Mouse (Mus musculus) forebrain, embryonic 10.5 days (tissue): Measurements from ENCODE around the gene Baat. TPM values are rescaled to one million over a fixed set of nuclear protein-coding genes. Genes with fewer than 3 reads are reported as not detected.
A peak's percentile ranks its signal among the peaks of the same experiment; 100 is the strongest.
"Not testable (repeated sequence)": the region's sequence is repeated elsewhere in the genome, so short reads cannot be mapped to it uniquely, and the experiment has no call there.

Experiments
- DNase-seq: peaks from one replicate; pipeline ENCODE4 v3.0.0-alpha.2; 2017; ENCODE audit warnings: low spot score; ENCODE audit errors: extremely low spot score
- H3K27ac ChIP-seq: fragments of 300-500 bp; sonication (generic); 2 replicates; pipeline ENCODE4 v1.5.1; 2016; ENCODE audit warnings: mild to moderate bottlenecking
- H3K27me3 ChIP-seq: fragments of 300-500 bp; sonication (generic); 2 replicates; pipeline ENCODE4 v1.6.1; 2016; ENCODE audit warnings: mild to moderate bottlenecking; ENCODE audit not compliant: poor library complexity, severe bottlenecking
- H3K36me3 ChIP-seq: fragments of 300-500 bp; sonication (generic); replicated peaks from 2 replicates; pipeline ENCODE4 v1.6.1; 2016; ENCODE audit warnings: mild to moderate bottlenecking, moderate library complexity
- H3K4me1 ChIP-seq: fragments of 300-500 bp; sonication (generic); 2 replicates; pipeline ENCODE4 v1.6.1; 2016
- H3K4me3 ChIP-seq: fragments of 300-500 bp; sonication (generic); 2 replicates; pipeline ENCODE4 v1.5.1; 2016; ENCODE audit warnings: mild to moderate bottlenecking, moderate library complexity
- H3K9me3 ChIP-seq: fragments of 300-500 bp; sonication (generic); 2 replicates; pipeline ENCODE4 v1.6.1; 2016; ENCODE audit warnings: mild to moderate bottlenecking, moderate library complexity
- WGBS: fragments of 180-500 bp; shearing (Covaris S2); methylation state at CpG from one replicate; pipeline ENCODE4 v1.1.7; 2016; 5-methylcytosine and 5-hydroxymethylcytosine counted together
- polyA plus RNA-seq: library from polyadenylated mRNA; unstranded; fragments of >200 nt; fragmentation: Nextera tagmentation; extraction: Ambion mirVana; gene quantifications from 2 replicates; pipeline ENCODE4 v1.2.1, GENCODE M21; 2016

Baat gene
- polyA plus RNA-seq, 1 experiment from 2014 or later, result 0.24 TPM

DNA sequence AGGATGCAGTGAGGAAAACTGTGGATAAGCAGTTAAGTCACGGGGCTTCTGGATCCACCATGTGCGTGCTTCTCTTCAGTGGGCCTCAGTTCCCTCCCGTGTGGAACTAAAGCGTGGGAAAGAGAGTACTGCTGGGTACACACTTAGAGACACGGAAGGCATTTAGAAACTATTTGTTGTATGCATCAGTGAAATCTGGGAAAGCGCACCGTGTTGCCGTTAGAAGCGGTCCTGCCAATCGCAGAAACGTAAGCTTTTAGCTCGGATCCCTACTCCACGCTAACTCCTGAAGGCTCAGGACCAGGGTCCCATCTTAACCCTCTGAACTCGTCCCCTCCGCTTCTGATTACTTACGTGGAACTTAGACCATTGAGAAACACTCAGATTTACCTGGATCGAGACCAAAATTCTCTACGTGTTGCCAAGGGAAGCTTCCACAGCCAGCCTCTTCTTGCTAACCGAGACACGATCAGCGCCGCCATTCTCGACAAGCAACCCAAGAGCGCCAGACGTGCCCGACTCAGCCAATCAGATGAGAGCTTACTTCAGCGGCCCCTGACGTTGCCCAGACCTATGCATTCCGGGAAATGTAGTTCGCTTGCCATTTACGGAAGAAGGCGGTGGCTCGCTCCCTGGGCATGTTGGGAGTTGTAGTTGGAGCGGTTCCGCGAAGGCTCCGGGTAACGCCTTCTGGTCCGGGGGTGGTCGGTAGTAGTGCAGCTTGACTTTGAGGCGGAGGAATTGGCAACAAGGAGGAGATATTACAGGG lies 14.4 kb upstream of the Baat start, which contains the start of the genes Mrpl50 and Zfp189:
Gene Mrpl50, minus strand, starts transcription at position 522 of the 769 bp plus-strand sequence.
Gene Zfp189, plus strand, starts transcription at position 605 of the 769 bp plus-strand sequence.
- no peaks in the 10 kb centered on the region for H3K27me3 ChIP-seq
- no peaks in the 10 kb centered on the region for H3K9me3 ChIP-seq
- peak within 1 kb of the TSS; percentile 74 for H3K4me3 ChIP-seq
- under 1% methylated on average over 41 of the region's 41 CpGs for WGBS
- peak; percentile 91 for DNase-seq
- peaks cover 51% of the 10 kb centered on the region for H3K36me3 ChIP-seq
- peak within 1 kb of the TSS; percentile 89 for H3K27ac ChIP-seq
- H3K4me1 ChIP-seq, result peaks cover 22% of the 10 kb centered on the region

DNA sequence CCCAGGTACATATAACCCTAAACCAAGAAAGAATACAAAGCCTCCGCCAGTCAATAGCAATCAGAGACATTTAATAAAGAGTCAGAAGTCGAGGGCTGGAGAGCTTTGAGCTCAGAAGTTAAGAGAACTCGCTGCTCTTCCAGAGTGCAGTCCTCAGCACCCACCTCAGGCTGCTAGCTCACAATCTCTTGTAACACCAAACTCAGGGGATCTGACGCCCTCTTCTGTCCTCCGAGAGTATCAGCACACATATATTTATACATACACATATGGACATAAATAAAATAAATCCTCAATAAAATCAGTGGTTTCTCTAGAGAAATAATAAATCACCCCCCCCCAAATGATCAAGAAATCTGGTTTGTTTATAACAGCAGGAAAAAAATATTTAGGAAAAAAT lies 13.1 kb upstream of the Baat start:
- no peaks in the 10 kb centered on the region for H3K27me3 ChIP-seq
- no peak overlapping the region for H3K27ac ChIP-seq
- no peaks in the 10 kb centered on the region for H3K9me3 ChIP-seq
- WGBS, result 85% methylated on average over 5 of the region's 5 CpGs
- no peak for DNase-seq
- H3K4me3 ChIP-seq, result peak overlapping the region; percentile 74
- H3K36me3 ChIP-seq, result peaks cover 45% of the 10 kb centered on the region
- peaks cover 22% of the 10 kb centered on the region for H3K4me1 ChIP-seq

DNA sequence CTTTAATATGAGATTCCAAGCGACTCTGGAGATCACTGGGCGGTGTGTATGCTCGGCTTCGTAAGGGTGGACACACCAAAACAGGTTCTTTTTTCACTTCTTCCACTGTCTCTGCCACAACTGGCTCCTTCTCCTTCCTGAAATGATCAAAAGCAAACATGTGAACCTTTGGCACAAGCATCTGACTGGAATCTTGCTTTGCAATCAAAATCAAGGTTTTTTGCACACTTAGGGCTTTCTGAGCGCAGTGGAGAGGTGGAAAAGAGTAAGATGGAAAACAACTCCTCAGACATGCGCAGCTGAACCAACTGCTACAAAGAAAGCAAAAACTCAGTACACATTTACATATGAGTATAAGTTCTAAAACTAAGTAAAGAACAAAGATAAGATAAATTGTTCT lies 8.1 kb upstream of the Baat start:
- WGBS, result 98% methylated on average over 6 of the region's 6 CpGs
- Histone ChIP-seq H3K27me3 (no peaks in the 10 kb centered on the region), H3K4me1 (peaks cover 1% of the 10 kb centered on the region), H3K4me3 (no peak overlapping the region), H3K9me3 (no peaks in the 10 kb centered on the region), H3K36me3 (peaks cover 51% of the 10 kb centered on the region), H3K27ac (no peak overlapping the region)
- DNase-seq, result no peak

DNA sequence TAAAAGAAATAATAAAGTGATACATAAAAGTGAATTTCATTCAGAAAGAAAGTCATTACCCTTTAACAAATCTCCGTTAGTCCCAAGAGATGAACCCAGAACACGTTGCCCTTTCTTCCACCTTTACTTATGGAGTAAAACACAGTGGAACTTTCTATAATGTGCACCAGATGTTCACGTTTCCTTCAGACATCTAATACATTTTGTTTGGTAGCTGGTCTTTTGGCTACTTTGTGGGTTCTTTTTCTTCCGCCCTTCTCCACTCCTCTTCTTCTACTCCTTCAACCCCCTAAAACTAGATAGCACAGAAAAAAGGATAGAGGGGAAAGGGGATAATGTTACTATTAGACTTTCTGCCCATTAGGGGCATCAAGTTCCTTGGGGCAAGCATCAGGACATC lies 6.3 kb upstream of the Baat start:
- Histone ChIP-seq H3K27me3 (no peaks in the 10 kb centered on the region), H3K4me1 (no peaks in the 10 kb centered on the region; the same call in 1 of the 2 replicates), H3K4me3 (no peak overlapping the region), H3K27ac (no peak overlapping the region), H3K36me3 (peaks cover 40% of the 10 kb centered on the region), H3K9me3 (no peaks in the 10 kb centered on the region)
- DNase-seq, result no peak
- 76% methylated on average over 4 of the region's 4 CpGs for WGBS

DNA sequence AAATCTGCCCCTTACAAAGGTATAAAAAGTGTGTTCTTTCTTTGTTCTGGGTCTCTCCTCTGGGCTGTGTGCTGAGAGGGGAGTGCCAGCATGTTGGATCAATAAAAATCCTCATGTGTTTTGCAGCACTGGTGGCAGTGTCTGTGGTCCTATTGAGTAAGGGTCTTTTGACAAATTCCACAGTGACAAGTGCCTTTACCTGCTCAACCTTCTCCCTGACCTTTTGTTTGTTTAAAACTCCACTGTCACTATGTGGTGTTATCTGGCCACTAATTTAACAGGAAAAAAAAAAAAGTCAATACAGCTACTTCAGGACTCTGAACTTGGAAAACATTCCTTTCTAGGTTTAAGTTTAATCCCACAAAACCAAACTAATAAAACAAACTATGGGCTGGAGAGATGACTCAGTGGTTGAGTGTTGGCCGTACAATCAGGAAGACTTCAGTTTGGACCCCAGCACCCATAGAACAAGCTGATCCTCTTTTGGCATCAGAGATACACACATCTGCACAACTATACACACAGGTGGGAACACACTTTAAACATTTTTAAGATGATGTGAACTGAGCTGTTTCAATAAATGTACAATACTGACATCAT lies 4.0 kb upstream of the Baat start:
- H3K4me1 ChIP-seq, DNase-seq, H3K9me3 ChIP-seq, H3K4me3 ChIP-seq, H3K27ac ChIP-seq, H3K27me3 ChIP-seq: not testable (repeated sequence)
- peaks cover 32% of the 10 kb centered on the region for H3K36me3 ChIP-seq
- 96% methylated on average over 1 of the region's 1 CpGs for WGBS

DNA sequence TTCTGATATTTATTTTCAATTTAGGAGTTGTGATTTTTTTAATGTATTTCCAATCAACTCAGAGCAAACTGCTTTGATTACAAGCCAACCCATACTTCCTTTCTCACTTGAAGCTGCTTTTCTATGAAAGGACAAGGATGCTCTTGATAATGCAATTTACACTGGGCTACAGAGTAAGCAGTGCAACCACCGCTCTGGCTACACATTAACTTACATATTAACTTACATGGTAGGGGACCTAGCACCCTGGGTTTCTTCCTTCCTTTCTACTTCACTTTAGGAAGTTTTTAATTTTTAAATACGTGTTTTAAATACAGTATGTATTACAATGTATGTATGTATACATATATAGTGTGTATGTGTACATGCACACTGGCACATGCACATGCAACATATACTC lies 2.8 kb upstream of the Baat start:
- no peaks in the 10 kb centered on the region for H3K4me1 ChIP-seq
- H3K9me3 ChIP-seq, result no peaks in the 10 kb centered on the region
- H3K27ac ChIP-seq, result no peak overlapping the region
- no peak for DNase-seq
- WGBS, result 90% methylated on average over 2 of the region's 2 CpGs
- H3K4me3 ChIP-seq, result no peak overlapping the region
- peaks cover 24% of the 10 kb centered on the region for H3K36me3 ChIP-seq
- no peaks in the 10 kb centered on the region for H3K27me3 ChIP-seq

DNA sequence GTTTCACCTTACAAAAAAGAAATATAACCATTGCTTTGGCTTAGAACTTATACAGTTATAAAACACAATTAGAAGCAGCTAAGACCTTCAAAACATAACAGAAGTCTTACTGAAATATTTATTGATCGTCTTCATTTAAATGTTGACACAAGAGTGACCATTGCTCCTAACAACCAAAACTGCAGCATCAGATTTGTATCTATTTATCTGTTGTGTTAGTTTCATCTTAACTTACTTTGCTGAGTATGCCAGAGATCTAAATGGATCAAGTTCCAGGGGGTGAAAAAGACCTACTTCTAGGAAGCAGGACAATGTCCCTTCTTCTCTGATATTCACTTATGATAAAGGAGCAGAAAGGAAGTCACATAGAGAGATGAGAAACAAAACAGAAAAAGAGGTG lies 2.8 kb downstream of the Baat start:
- H3K4me1 ChIP-seq, result no peaks in the 10 kb centered on the region
- no peaks in the 10 kb centered on the region for H3K9me3 ChIP-seq
- WGBS, result 94% methylated on average over 1 of the region's 1 CpGs
- no peaks in the 10 kb centered on the region for H3K27me3 ChIP-seq
- DNase-seq, result no peak
- H3K27ac ChIP-seq, result no peak overlapping the region
- H3K36me3 ChIP-seq, result no peaks in the 10 kb centered on the region
- no peak overlapping the region for H3K4me3 ChIP-seq

DNA sequence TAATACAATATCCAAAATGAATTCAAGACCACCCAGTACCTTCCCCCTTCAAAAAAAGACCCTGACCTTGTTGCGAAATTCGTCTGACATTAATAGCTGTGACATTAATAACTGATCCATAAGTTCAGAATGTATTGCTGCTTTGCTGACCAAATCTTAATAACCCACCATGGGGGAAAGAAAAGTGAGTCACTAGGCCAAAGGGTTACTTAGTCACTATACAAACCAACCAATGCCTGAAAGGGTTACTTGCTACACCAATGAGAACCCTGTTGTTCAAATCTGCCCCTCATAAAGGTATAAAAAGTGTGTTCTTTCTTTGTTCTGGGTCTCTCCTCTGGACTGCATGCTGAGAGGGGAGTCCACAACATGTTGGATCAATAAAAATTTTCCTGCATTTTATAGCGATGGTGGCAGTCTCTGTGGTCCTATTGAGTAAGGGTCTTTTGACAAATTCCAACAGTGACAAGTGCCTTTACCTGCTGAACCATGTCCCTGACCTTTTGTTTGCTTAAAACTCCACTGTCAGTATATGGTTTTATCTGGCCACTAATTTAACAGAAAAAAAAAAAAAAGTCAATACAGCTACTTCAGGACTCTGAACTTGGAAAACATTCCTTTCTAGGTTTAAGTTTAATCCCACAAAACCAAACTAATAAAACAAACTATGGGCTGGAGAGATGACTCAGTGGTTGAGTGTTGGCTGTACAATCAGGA lies 20.3 kb downstream of the Baat start:
- not testable (repeated sequence) for H3K36me3 ChIP-seq, H3K27ac ChIP-seq, H3K4me3 ChIP-seq, H3K9me3 ChIP-seq, DNase-seq, H3K4me1 ChIP-seq, H3K27me3 ChIP-seq
- WGBS, result 79% methylated on average over 3 of the region's 3 CpGs

DNA sequence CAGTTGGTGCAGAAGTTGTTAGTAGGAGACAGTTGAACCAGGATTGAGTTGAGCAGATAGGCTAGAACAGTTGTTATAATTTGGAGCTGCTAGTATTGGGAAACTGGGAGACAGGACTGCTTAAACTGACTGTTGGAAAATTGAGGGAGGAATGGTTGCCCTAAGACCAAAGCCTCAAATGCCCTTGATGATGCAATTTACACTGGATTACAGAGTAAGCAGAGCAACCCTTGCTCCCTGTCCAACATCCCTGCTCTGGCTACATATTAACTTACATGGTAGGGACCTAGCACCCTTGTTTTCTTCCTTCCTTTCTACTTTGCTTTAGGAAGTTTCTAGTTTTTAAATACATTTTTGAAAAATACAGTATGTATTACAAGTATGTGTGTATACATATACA lies 20.9 kb downstream of the Baat start:
- Histone ChIP-seq H3K36me3 (no peaks in the 10 kb centered on the region), H3K4me3 (no peak overlapping the region), H3K9me3 (no peaks in the 10 kb centered on the region), H3K4me1 (peaks cover 6% of the 10 kb centered on the region), H3K27ac (no peak overlapping the region), H3K27me3 (peaks cover 7% of the 10 kb centered on the region; the same call in 1 of the 2 replicates)
- no peak for DNase-seq

DNA sequence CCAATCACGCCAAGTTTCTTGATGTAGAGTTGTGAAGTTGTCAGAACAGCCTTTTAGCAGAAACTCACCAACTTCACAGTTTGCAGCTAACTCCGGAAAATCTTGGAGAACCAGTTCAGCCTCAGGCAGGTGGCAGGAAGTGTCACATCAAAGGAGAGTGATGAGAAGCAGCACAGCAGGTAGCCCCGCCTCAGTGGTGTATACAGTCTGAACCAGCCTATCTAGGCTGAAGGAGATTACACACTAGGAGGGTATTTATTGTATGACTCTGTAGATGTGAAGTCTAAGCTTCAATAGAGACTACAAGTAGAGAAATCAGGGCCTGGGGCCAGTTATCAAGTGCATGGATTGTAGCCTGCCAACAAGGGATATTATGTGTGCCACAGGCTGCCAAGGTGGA lies 25.5 kb downstream of the Baat start:
- Histone ChIP-seq H3K9me3 (no peaks in the 10 kb centered on the region), H3K27me3 (peaks cover 8% of the 10 kb centered on the region; the same call in 1 of the 2 replicates), H3K4me3 (no peak overlapping the region), H3K27ac (no peak overlapping the region), H3K4me1 (peaks cover 22% of the 10 kb centered on the region), H3K36me3 (no peaks in the 10 kb centered on the region)
- 60% methylated on average over 3 of the region's 3 CpGs for WGBS
- DNase-seq, result no peak

DNA sequence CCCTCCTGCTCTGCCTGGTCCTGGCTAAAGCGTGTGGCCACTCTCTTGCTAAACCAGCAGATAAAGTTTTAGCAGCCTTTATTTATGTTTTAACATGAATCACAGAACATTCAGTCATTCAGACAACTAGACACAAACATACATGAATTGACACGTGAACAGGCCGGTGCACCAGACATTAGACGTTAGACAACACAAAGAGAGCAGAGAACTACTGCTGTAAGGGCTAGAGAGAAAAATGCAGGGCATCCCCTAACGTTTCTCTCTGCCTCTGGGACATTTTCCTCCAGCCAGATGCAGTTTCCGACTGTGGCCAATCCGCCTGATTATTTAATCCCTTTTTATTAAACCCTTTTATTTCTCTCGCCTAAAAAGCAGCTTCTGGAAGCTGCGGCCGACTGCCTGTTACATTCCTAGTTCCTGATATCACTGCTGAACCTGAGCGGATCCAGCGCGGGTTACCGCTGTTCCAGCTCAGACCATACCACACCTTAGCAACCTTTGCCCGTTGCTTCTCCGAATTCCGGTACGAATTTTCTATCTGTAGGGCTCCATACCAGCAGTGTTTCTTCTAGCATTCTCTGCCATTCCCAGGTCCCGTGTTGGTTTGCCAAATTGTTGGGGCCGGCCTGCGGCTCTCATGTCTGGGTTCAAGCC lies 26.1 kb downstream of the Baat start:
- Histone ChIP-seq H3K4me3 (no peak overlapping the region; the same call in 1 of the 2 replicates), H3K27me3 (peaks cover 8% of the 10 kb centered on the region; the same call in 1 of the 2 replicates), H3K27ac (no peak overlapping the region), H3K36me3 (no peaks in the 10 kb centered on the region), H3K9me3 (no peaks in the 10 kb centered on the region), H3K4me1 (peaks cover 22% of the 10 kb centered on the region)
- whole genome bisulfite sequencing, result 25% methylated on average over 21 of the region's 21 CpGs
- peak; percentile 19 for DNase-seq

DNA sequence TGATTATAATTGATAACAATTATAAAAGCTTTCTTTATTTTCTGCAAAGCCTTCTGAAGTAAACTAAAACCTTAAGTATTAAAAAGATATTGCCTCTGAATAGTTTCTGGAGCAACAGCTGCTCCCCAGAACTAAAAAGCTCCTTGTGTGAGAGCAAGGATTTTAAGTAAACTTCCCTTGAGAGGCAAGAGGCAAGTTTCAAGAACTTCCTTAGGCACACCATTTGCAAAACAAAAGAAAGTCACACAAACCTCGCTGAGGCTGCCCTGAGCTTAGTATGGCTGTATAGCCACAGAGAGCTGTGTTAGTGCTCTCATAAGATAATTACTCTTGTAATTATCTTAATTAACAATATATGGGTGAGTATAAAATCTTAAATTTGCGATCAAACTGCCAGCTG lies 27.3 kb downstream of the Baat start:
- 17% methylated on average over 2 of the region's 2 CpGs for WGBS
- H3K36me3 ChIP-seq, result not testable (repeated sequence)

More for the DNA sequence above, 27.3 kb downstream of the Baat start:
- not testable (repeated sequence) for H3K27ac ChIP-seq, DNase-seq, H3K27me3 ChIP-seq, H3K4me3 ChIP-seq, H3K9me3 ChIP-seq
- H3K4me1 ChIP-seq, result peaks cover 22% of the 10 kb centered on the region
